Mouse (Mus musculus) heart, embryonic 10.5 days (tissue): ENCODE measurements around the gene Dusp5. TPM values are rescaled to one million over a fixed set of nuclear protein-coding genes. Genes with fewer than 3 reads are reported as not detected.
A peak's percentile ranks its signal among the peaks of the same experiment; 100 is the strongest.

Experiments used
- DNase-seq: peaks from one replicate; pipeline ENCODE4 v3.0.0-alpha.2; 2017; ENCODE audit warnings: low spot score
- H3K27ac ChIP-seq: fragments of 300-500 bp; sonication (generic); 2 replicates; pipeline ENCODE4 v1.5.1; 2016; ENCODE audit warnings: mild to moderate bottlenecking
- H3K27me3 ChIP-seq: fragments of 300-500 bp; sonication (generic); 2 replicates; pipeline ENCODE4 v1.6.1; 2016; ENCODE audit warnings: mild to moderate bottlenecking; ENCODE audit not compliant: poor library complexity, insufficient read depth, severe bottlenecking
- H3K36me3 ChIP-seq: fragments of 300-500 bp; sonication (generic); 2 replicates; pipeline ENCODE4 v1.6.1; 2016; ENCODE audit warnings: mild to moderate bottlenecking, moderate library complexity
- H3K4me1 ChIP-seq: fragments of 300-500 bp; sonication (generic); 2 replicates; pipeline ENCODE4 v1.6.1; 2016; ENCODE audit warnings: mild to moderate bottlenecking
- H3K4me3 ChIP-seq: fragments of 300-500 bp; sonication (generic); 2 replicates; pipeline ENCODE4 v1.5.1; 2016; ENCODE audit warnings: mild to moderate bottlenecking, moderate library complexity
- H3K9me3 ChIP-seq: fragments of 300-500 bp; sonication (generic); 2 replicates; pipeline ENCODE4 v1.6.1; 2016; ENCODE audit warnings: mild to moderate bottlenecking, moderate library complexity
- WGBS: fragments of 180-500 bp; shearing (Covaris S2); methylation state at CpG from one replicate; pipeline ENCODE4 v1.1.7; 2016; 5-methylcytosine and 5-hydroxymethylcytosine counted together
- polyA plus RNA-seq: library from polyadenylated mRNA; unstranded; fragments of >200 nt; fragmentation: Nextera tagmentation; extraction: Ambion mirVana; gene quantifications from 2 replicates; pipeline ENCODE4 v1.2.1, GENCODE M21; 2016

Gene Dusp5
- 11.9 and 15.9 TPM in 2 replicates for polyA plus RNA-seq

DNA sequence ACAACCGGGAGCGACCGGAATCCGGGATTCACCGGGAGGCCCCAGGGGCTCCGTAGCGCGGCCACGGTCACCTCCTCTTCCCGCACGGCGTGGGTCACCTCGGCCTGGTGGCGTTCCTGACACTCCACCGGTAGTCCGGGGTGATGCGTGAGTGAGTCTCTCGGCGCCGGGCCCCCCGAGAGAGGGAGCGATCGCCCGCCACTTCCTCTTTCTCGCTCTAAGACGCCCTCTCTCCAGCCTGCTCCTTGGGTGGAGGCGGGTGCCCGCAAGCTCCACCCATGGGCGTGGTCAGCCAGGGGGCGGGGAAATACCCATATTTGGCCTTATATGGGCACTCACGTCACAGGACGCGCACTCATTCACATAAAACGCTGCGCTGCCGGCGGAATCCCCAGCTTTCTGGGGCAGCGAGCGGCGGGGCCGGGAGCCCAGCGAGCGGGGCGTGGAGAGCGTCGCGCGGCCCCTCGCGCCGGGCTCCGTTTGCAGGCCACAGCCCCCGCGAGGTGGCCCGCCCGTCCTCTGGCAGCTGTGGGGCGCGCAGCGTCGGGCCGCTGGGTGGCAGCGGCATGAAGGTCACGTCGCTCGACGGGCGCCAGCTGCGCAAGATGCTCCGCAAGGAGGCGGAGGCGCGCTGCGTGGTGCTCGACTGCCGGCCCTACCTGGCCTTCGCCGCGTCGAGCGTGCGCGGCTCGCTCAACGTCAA is at the start of gene Dusp5:
TSS of gene Dusp5 (plus strand) at position 358 of the 703 bp plus-strand sequence.
- peak; percentile 98 for DNase-seq
- Histone ChIP-seq H3K9me3 (no peaks in the 10 kb centered on the region), H3K27ac (peak within 1 kb of the TSS; percentile 93), H3K36me3 (0 out of 2 replicates have a peak, but pooled peaks cover under 1% of the 10 kb centered on the region), H3K27me3 (no peaks in the 10 kb centered on the region; the same call in 1 of the 2 replicates), H3K4me1 (peaks cover 49% of the 10 kb centered on the region), H3K4me3 (peak within 1 kb of the TSS; percentile 87)
- under 1% methylated on average over 84 of the region's 84 CpGs for WGBS

- H3K4me3 ChIP-seq, result no peak overlapping the region
- no peak for DNase-seq
- 79% methylated on average over 8 of the region's 8 CpGs for WGBS
- peaks cover 36% of the 10 kb centered on the region for H3K4me1 ChIP-seq
- H3K27me3 ChIP-seq, result no peaks in the 10 kb centered on the region
- H3K36me3 ChIP-seq, result no peaks in the 10 kb centered on the region
- no peak overlapping the region for H3K27ac ChIP-seq
- H3K9me3 ChIP-seq, result no peaks in the 10 kb centered on the region
These were observed 49.3 kb upstream of the Dusp5 start for GRCm38 (mm10) chr19:53479590-53479989.

- no peaks in the 10 kb centered on the region for H3K9me3 ChIP-seq
- H3K27me3 ChIP-seq, result no peaks in the 10 kb centered on the region
- 0 out of 2 replicates have a peak overlapping the region, but pooled peaks have one; percentile 50 for H3K27ac ChIP-seq
- H3K36me3 ChIP-seq, result no peaks in the 10 kb centered on the region
- no peak for DNase-seq
- no peak overlapping the region for H3K4me3 ChIP-seq
- 62% methylated on average over 6 of the region's 6 CpGs for WGBS
- H3K4me1 ChIP-seq, result peaks cover 35% of the 10 kb centered on the region
These were observed 46.8 kb upstream of the Dusp5 start for GRCm38 (mm10) chr19:53482093-53482492.

DNA sequence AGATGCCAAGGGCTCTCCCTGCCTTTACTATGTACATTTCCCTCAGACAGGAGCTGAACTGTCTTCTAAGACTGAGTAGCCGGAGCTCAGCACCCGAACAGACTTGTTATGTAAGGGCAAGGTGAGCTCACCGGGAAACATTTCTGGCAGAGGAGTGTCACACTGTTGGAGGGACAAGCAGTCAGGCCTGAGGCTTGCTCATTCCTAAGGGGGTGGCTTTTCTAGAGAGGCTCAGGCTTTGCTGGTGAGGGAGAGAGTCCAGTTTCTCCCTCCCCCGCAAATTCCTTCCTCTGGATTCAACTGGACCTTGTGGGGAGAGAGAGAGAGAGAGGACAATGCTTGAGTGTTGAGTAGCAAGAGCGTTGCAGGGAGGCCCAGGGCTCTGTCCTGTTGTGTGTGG is 46.4 kb upstream of the Dusp5 start:
- DNase-seq, result no peak
- Histone ChIP-seq H3K27ac (peak overlapping the region; percentile 50; the same call in 1 of the 2 replicates), H3K27me3 (no peaks in the 10 kb centered on the region), H3K4me3 (no peak overlapping the region), H3K36me3 (no peaks in the 10 kb centered on the region), H3K9me3 (no peaks in the 10 kb centered on the region), H3K4me1 (peaks cover 33% of the 10 kb centered on the region)
- 59% methylated on average over 5 of the region's 5 CpGs for WGBS

DNA sequence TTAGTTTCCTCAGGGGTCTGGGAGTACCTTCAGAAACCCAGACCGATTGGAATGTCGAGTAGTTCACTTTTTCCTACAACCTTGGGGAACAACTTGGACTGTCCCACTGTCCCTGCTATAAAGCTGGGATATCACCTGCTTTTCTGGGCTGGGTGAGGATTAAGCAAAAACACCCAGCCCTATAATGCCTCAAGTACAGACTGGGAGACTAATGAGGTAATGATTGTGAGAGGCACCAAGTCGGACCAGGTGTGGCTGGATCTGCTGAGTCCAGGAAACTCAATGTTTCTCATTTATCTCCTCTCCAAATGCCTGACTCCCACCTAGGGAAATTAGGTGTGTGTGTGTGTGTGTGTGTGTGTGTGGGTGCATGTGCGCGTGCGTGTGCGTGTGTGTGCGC is 44.9 kb upstream of the Dusp5 start:
- no peak for DNase-seq
- peaks cover 37% of the 10 kb centered on the region for H3K4me1 ChIP-seq
- no peaks in the 10 kb centered on the region for H3K9me3 ChIP-seq
- H3K27ac ChIP-seq, result 0 out of 2 replicates have a peak overlapping the region, but pooled peaks have one; percentile 43
- no peaks in the 10 kb centered on the region for H3K36me3 ChIP-seq
- H3K27me3 ChIP-seq, result no peaks in the 10 kb centered on the region
- WGBS, result 81% methylated on average over 8 of the region's 8 CpGs
- H3K4me3 ChIP-seq, result no peak overlapping the region

DNA sequence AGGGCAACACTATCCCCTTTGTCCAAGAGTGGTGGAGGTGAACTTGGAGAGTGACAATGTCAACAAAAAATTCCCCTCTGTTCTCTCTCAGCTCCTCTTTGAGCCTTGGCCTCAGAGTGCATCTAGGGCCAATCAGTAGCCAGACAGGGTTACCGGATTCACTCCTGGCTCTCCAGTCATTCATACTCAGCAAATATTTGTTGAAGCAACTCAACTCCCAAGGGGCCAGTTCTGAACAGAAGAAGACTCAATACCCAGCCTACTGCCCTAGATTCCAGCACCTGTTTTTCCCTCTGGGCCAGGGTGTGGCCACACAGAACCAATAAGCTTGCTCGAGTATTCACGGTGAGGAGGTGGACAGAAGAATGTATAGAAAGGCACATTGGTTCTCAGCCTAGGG is 44.0 kb upstream of the Dusp5 start:
- Histone ChIP-seq H3K4me3 (no peak overlapping the region), H3K9me3 (no peaks in the 10 kb centered on the region), H3K36me3 (no peaks in the 10 kb centered on the region), H3K4me1 (peaks cover 37% of the 10 kb centered on the region), H3K27ac (no peak overlapping the region), H3K27me3 (no peaks in the 10 kb centered on the region)
- no peak for DNase-seq
- WGBS, result 79% methylated on average over 3 of the region's 3 CpGs

GRCm38 (mm10) chr19:53489187-53489586 is 39.7 kb upstream of the Dusp5 start:
- no peak overlapping the region for H3K4me3 ChIP-seq
- no peaks in the 10 kb centered on the region for H3K9me3 ChIP-seq
- no peak overlapping the region for H3K27ac ChIP-seq
- no peaks in the 10 kb centered on the region for H3K27me3 ChIP-seq
- DNase-seq, result no peak
- H3K36me3 ChIP-seq, result no peaks in the 10 kb centered on the region
- H3K4me1 ChIP-seq, result peaks cover 45% of the 10 kb centered on the region
- 82% methylated on average over 12 of the region's 12 CpGs for WGBS

- Histone ChIP-seq H3K36me3 (no peaks in the 10 kb centered on the region), H3K27ac (no peak overlapping the region), H3K27me3 (no peaks in the 10 kb centered on the region), H3K4me1 (peaks cover 43% of the 10 kb centered on the region), H3K9me3 (no peaks in the 10 kb centered on the region), H3K4me3 (no peak overlapping the region)
- 75% methylated on average over 1 of the region's 1 CpGs for WGBS
- no peak for DNase-seq
These were observed 39.0 kb upstream of the Dusp5 start for GRCm38 (mm10) chr19:53489910-53490309.

GRCm38 (mm10) chr19:53490898-53491297 is 38.0 kb upstream of the Dusp5 start:
- no peak for DNase-seq
- Histone ChIP-seq H3K9me3 (no peaks in the 10 kb centered on the region), H3K27ac (peak overlapping the region; percentile 43; the same call in 1 of the 2 replicates), H3K27me3 (no peaks in the 10 kb centered on the region), H3K4me3 (no peak overlapping the region), H3K4me1 (peaks cover 39% of the 10 kb centered on the region), H3K36me3 (no peaks in the 10 kb centered on the region)
- WGBS, result 78% methylated on average over 8 of the region's 8 CpGs

- H3K36me3 ChIP-seq, result no peaks in the 10 kb centered on the region
- no peaks in the 10 kb centered on the region for H3K27me3 ChIP-seq
- WGBS, result 48% methylated on average over 4 of the region's 4 CpGs
- peaks cover 39% of the 10 kb centered on the region for H3K4me1 ChIP-seq
- H3K4me3 ChIP-seq, result no peak overlapping the region
- H3K9me3 ChIP-seq, result no peaks in the 10 kb centered on the region
- DNase-seq, result no peak
- H3K27ac ChIP-seq, result peak overlapping the region; percentile 47; the same call in 1 of the 2 replicates
These were observed 36.4 kb upstream of the Dusp5 start for GRCm38 (mm10) chr19:53492528-53492927.

- 48% methylated on average over 5 of the region's 5 CpGs for WGBS
- 0 out of 2 replicates have a peak overlapping the region, but pooled peaks have one; percentile 47 for H3K27ac ChIP-seq
These were observed 35.0 kb upstream of the Dusp5 start for GRCm38 (mm10) chr19:53493866-53494265.

GRCm38 (mm10) chr19:53497910-53498309 is 31.0 kb upstream of the Dusp5 start:
- WGBS, result 74% methylated on average over 3 of the region's 3 CpGs
- DNase-seq, result no peak
- no peaks in the 10 kb centered on the region for H3K36me3 ChIP-seq
- H3K27ac ChIP-seq, result no peak overlapping the region
- peaks cover 34% of the 10 kb centered on the region for H3K4me1 ChIP-seq
- H3K27me3 ChIP-seq, result no peaks in the 10 kb centered on the region
- no peaks in the 10 kb centered on the region for H3K9me3 ChIP-seq
- no peak overlapping the region for H3K4me3 ChIP-seq

More at GRCm38 (mm10) chr19:53493866-53494265, 35.0 kb upstream of the Dusp5 start:
- no peak overlapping the region for H3K4me3 ChIP-seq
- peaks cover 36% of the 10 kb centered on the region for H3K4me1 ChIP-seq
- no peaks in the 10 kb centered on the region for H3K27me3 ChIP-seq
- H3K36me3 ChIP-seq, result no peaks in the 10 kb centered on the region
- no peaks in the 10 kb centered on the region for H3K9me3 ChIP-seq
- DNase-seq, result no peak

- WGBS, result 82% methylated on average over 8 of the region's 8 CpGs
- no peak for DNase-seq
- H3K9me3 ChIP-seq, result no peaks in the 10 kb centered on the region
- no peaks in the 10 kb centered on the region for H3K27me3 ChIP-seq
- no peaks in the 10 kb centered on the region for H3K36me3 ChIP-seq
- no peak overlapping the region for H3K27ac ChIP-seq
- no peak overlapping the region for H3K4me3 ChIP-seq
- H3K4me1 ChIP-seq, result peaks cover 32% of the 10 kb centered on the region
These were observed 29.9 kb upstream of the Dusp5 start for GRCm38 (mm10) chr19:53499049-53499448.
